20 mouse cellular contexts compared by ENCODE assay signal in the genomic region with DNA sequence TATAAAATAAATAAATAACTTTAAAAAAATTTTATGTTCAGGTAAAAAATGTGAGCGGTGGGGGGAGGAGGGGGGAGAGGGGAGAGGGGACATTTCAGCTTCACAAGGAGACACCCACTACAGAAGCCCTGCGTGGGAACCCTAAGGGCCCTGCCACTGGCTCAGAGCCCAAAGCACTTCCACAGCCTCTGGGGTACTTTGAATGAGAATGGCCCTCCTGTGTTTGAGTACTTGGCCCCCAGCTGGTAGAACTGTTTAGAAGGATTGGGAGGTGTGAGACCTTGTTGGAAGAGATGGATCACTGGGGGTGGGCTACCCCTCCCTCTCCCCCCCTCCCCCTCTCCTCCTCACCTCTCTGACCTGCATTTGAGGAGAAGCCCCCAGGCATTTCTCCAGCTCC. TPM values are rescaled to one million over a fixed set of nuclear protein-coding genes. Genes with fewer than 3 reads are reported as not detected.
DNase-seq lines count a peak whose midpoint lies in the region; ATAC-seq and TF ChIP-seq lines count a peak whose summit lies in the region.
"Had no signal": no experiment of that assay in that cellular context is flagged by ENCODE, and none has a peak within 500 bp of the region (broad histone marks: within the 10 kb centered on the region; RNA-seq: fewer than 3 reads in every experiment).

No protein-coding gene starts in this region.

- no peak overlapping the region for H3K4me3 ChIP-seq in forebrain, embryonic 13.5 days
- no peak overlapping the region for H3K4me3 ChIP-seq in forebrain, embryonic 12.5 days (replicated peaks)
- H3K4me3 ChIP-seq in hindbrain, embryonic 15.5 days: no peak overlapping the region
- no peak overlapping the region for H3K4me3 ChIP-seq in hindbrain, embryonic 12.5 days
- no peak overlapping the region for H3K4me3 ChIP-seq in neural tube, embryonic 14.5 days (ENCODE audit: low read depth, low read length)
- H3K4me3 ChIP-seq in stomach, postnatal 0 days (ENCODE audit: low read depth, low read length): no peak overlapping the region
- H3K4me3 ChIP-seq: embryonic facial prominence, embryonic 10.5 days; gastrocnemius, adult 2 months; heart, embryonic 12.5 days; hindbrain, embryonic 10.5 days had no signal

- TF ChIP-seq EP300 in stomach, postnatal 0 days (optimal IDR thresholded peaks at IDR 0.05): no peak

- DNase-seq in neural tube, embryonic 10.5 days (ENCODE audit: extremely low spot score, low spot score): no peak
- no peak for DNase-seq in stomach, postnatal 0 days (ENCODE audit: low spot score)
- DNase-seq: adrenal gland, adult 2 months; adrenal gland, postnatal 25 days; B cell, adult 2 months; cerebellum, adult 2 months; cerebellum, postnatal 10 days; gastrocnemius, adult 2 months; gastrocnemius, postnatal 25 days had no signal

- no peak for TF ChIP-seq CTCF in stomach, postnatal 0 days (IDR thresholded peaks at IDR 0.05; ENCODE audit: low read depth)

- peaks cover 18% of the 10 kb centered on the region; the same call in 1 of the 2 replicates for H3K4me1 ChIP-seq in forebrain, embryonic 13.5 days
- peaks cover 5% of the 10 kb centered on the region; the same call in 1 of the 2 replicates for H3K4me1 ChIP-seq in forebrain, embryonic 12.5 days
- no peaks in the 10 kb centered on the region for H3K4me1 ChIP-seq in hindbrain, embryonic 15.5 days (replicated peaks)
- H3K4me1 ChIP-seq in hindbrain, embryonic 12.5 days: peaks cover 6% of the 10 kb centered on the region
- H3K4me1 ChIP-seq in neural tube, embryonic 14.5 days (ENCODE audit: control insufficient read depth, insufficient read depth, low read length): peaks cover 8% of the 10 kb centered on the region; the same call in 1 of the 2 replicates
- 0 out of 2 replicates have a peak, but pooled peaks cover 3% of the 10 kb centered on the region for H3K4me1 ChIP-seq in stomach, postnatal 0 days (replicated peaks; ENCODE audit: control insufficient read depth, insufficient read depth)

- no peaks in the 10 kb centered on the region for H3K9me3 ChIP-seq in forebrain, embryonic 13.5 days (replicated peaks)
- no peaks in the 10 kb centered on the region for H3K9me3 ChIP-seq in forebrain, embryonic 12.5 days
- no peaks in the 10 kb centered on the region for H3K9me3 ChIP-seq in hindbrain, embryonic 15.5 days
- no peaks in the 10 kb centered on the region for H3K9me3 ChIP-seq in hindbrain, embryonic 12.5 days (replicated peaks)
- no peaks in the 10 kb centered on the region for H3K9me3 ChIP-seq in neural tube, embryonic 14.5 days (ENCODE audit: control insufficient read depth, low read length)
- no peaks in the 10 kb centered on the region for H3K9me3 ChIP-seq in stomach, postnatal 0 days (ENCODE audit: control insufficient read depth, low read length)
- H3K9me3 ChIP-seq: embryonic facial prominence, embryonic 10.5 days; heart, embryonic 12.5 days; hindbrain, embryonic 10.5 days had no signal

- no peak overlapping the region for H3K27ac ChIP-seq in forebrain, embryonic 13.5 days
- no peak overlapping the region for H3K27ac ChIP-seq in forebrain, embryonic 12.5 days
- H3K27ac ChIP-seq in hindbrain, embryonic 15.5 days (replicated peaks): no peak overlapping the region
- no peak overlapping the region for H3K27ac ChIP-seq in hindbrain, embryonic 12.5 days
- H3K27ac ChIP-seq in neural tube, embryonic 14.5 days (ENCODE audit: low read depth, low read length): no peak overlapping the region
- H3K27ac ChIP-seq in stomach, postnatal 0 days (replicated peaks): no peak overlapping the region
- H3K27ac ChIP-seq: embryonic facial prominence, embryonic 10.5 days; gastrocnemius, adult 2 months; hindbrain, embryonic 10.5 days had no signal

- H3K9ac ChIP-seq in forebrain, embryonic 13.5 days: no peak overlapping the region
- H3K9ac ChIP-seq in forebrain, embryonic 12.5 days: no peak overlapping the region
- no peak overlapping the region for H3K9ac ChIP-seq in hindbrain, embryonic 15.5 days
- H3K9ac ChIP-seq in hindbrain, embryonic 12.5 days: no peak overlapping the region
- H3K9ac ChIP-seq in neural tube, embryonic 14.5 days (replicated peaks; ENCODE audit: low read depth, low read length): no peak overlapping the region
- H3K9ac ChIP-seq in stomach, postnatal 0 days (ENCODE audit: low read length): no peak overlapping the region
- H3K9ac ChIP-seq: heart, embryonic 12.5 days had no signal

- no peak overlapping the region for H3K4me2 ChIP-seq in forebrain, embryonic 13.5 days
- no peak overlapping the region for H3K4me2 ChIP-seq in forebrain, embryonic 12.5 days
- H3K4me2 ChIP-seq in hindbrain, embryonic 15.5 days: no peak overlapping the region
- H3K4me2 ChIP-seq in hindbrain, embryonic 12.5 days (replicated peaks): no peak overlapping the region
- H3K4me2 ChIP-seq in neural tube, embryonic 14.5 days (ENCODE audit: low read depth, low read length): no peak overlapping the region
- no peak overlapping the region for H3K4me2 ChIP-seq in stomach, postnatal 0 days (replicated peaks; ENCODE audit: low read depth)
- H3K4me2 ChIP-seq: heart, embryonic 12.5 days had no signal

- 40% methylated on average over 2 of the region's 2 CpGs for WGBS in forebrain, embryonic 13.5 days
- 47% methylated on average over 2 of the region's 2 CpGs for WGBS in forebrain, embryonic 12.5 days
- WGBS in hindbrain, embryonic 15.5 days: 32% methylated on average over 2 of the region's 2 CpGs
- 32% methylated on average over 2 of the region's 2 CpGs for WGBS in hindbrain, embryonic 12.5 days
- WGBS in neural tube, embryonic 14.5 days: 28% methylated on average over 2 of the region's 2 CpGs
- 23% methylated on average over 2 of the region's 2 CpGs for WGBS in stomach, postnatal 0 days

- no peaks in the 10 kb centered on the region for H3K36me3 ChIP-seq in forebrain, embryonic 13.5 days (ENCODE audit: poor library complexity, severe bottlenecking)
- no peaks in the 10 kb centered on the region for H3K36me3 ChIP-seq in forebrain, embryonic 12.5 days (replicated peaks)
- H3K36me3 ChIP-seq in hindbrain, embryonic 15.5 days: no peaks in the 10 kb centered on the region
- no peaks in the 10 kb centered on the region for H3K36me3 ChIP-seq in hindbrain, embryonic 12.5 days
- H3K36me3 ChIP-seq in neural tube, embryonic 14.5 days (ENCODE audit: control insufficient read depth, insufficient read depth, low read length): no peaks in the 10 kb centered on the region
- H3K36me3 ChIP-seq in stomach, postnatal 0 days (ENCODE audit: control insufficient read depth, insufficient read depth, low read length): no peaks in the 10 kb centered on the region
- H3K36me3 ChIP-seq: embryonic facial prominence, embryonic 10.5 days; heart, embryonic 12.5 days; hindbrain, embryonic 10.5 days had no signal

- no peaks in the 10 kb centered on the region for H3K27me3 ChIP-seq in forebrain, embryonic 13.5 days
- H3K27me3 ChIP-seq in forebrain, embryonic 12.5 days: no peaks in the 10 kb centered on the region
- H3K27me3 ChIP-seq in hindbrain, embryonic 15.5 days: no peaks in the 10 kb centered on the region
- H3K27me3 ChIP-seq in hindbrain, embryonic 12.5 days: no peaks in the 10 kb centered on the region
- H3K27me3 ChIP-seq in neural tube, embryonic 14.5 days (ENCODE audit: control insufficient read depth, insufficient read depth, low read length): no peaks in the 10 kb centered on the region
- no peaks in the 10 kb centered on the region for H3K27me3 ChIP-seq in stomach, postnatal 0 days (ENCODE audit: control insufficient read depth, insufficient read depth, low read length)
- H3K27me3 ChIP-seq: heart, embryonic 12.5 days had no signal

- peak; percentile 48; the same call in 1 of the 2 replicates for ATAC-seq in forebrain, embryonic 13.5 days
- ATAC-seq in forebrain, embryonic 12.5 days (ENCODE audit: low FRiP score): no peak
- ATAC-seq in hindbrain, embryonic 15.5 days (ENCODE audit: low FRiP score, low read depth): 0 out of 2 replicates have a peak, but pooled peaks have one; percentile 34
- ATAC-seq in hindbrain, embryonic 12.5 days (ENCODE audit: low FRiP score): no peak
- ATAC-seq in neural tube, embryonic 14.5 days (ENCODE audit: low read depth): peak; percentile 63; the same call in 1 of the 2 replicates
- ATAC-seq in stomach, postnatal 0 days (ENCODE audit: low FRiP score, low TSS enrichment): no peak
- ATAC-seq: CD4-positive, CD25-positive, alpha-beta regulatory T cell, adult 4 months; hindbrain, embryonic 16.5 days; inflammation-experienced regulatory T-cells, adult 6 months had no signal

RNA-seq across cellular contexts. Expression of a gene that starts 41.7 kb away (rescaled TPM):
- 1.2 TPM in 2 replicates for polyA plus RNA-seq in forebrain, embryonic 13.5 days (2015; fragmentation: Nextera tagmentation; extraction: Ambion mirVana)
- 1.5 and 2.0 TPM in 2 replicates for polyA plus RNA-seq in forebrain, embryonic 12.5 days (2016; fragmentation: Nextera tagmentation; extraction: Ambion mirVana)
- polyA plus RNA-seq in hindbrain, embryonic 15.5 days (2015; fragmentation: Nextera tagmentation; extraction: Ambion mirVana): 2.5 and 3.1 TPM in 2 replicates
- polyA plus RNA-seq in hindbrain, embryonic 12.5 days (2016; fragmentation: Nextera tagmentation; extraction: Ambion mirVana): 5.3 and 6.1 TPM in 2 replicates
- polyA plus RNA-seq in neural tube, embryonic 14.5 days (2014; fragmentation: Nextera tagmentation; extraction: Ambion mirVana): 6.0 and 6.9 TPM in 2 replicates
- polyA plus RNA-seq in stomach, postnatal 0 days (2015; fragmentation: Nextera tagmentation; extraction: Ambion mirVana): 2.5 and 3.2 TPM in 2 replicates
- polyA plus RNA-seq: inflammation-experienced regulatory T-cells, adult 6 months had no signal

Comparison
In these comparisons a context has a peak if more than half of its experiments do, and no peak if none do; other contexts are left out.
1. ATAC-seq: peak in forebrain, embryonic 13.5 days (single experiment), hindbrain, embryonic 15.5 days (single experiment) and neural tube, embryonic 14.5 days (single experiment); none in forebrain, embryonic 12.5 days (single experiment), hindbrain, embryonic 12.5 days (single experiment) and stomach, postnatal 0 days (single experiment).